Mouse (Mus musculus) intestine, embryonic 14.5 days (tissue): ENCODE data around the gene Gmnc. TPM values are rescaled to one million over a fixed set of nuclear protein-coding genes. Genes with fewer than 3 reads are reported as not detected.
A peak's percentile ranks its signal among the peaks of the same experiment; 100 is the strongest.

Experiments
- ATAC-seq: fragments of 200-750 bp; cut with Nextera tagmentation; replicated peaks from 2 replicates; pipeline ENCODE4 v1.8.0; 2017; ENCODE audit warnings: low read depth, moderate number of reproducible peaks, moderate TSS enrichment, moderate library complexity; ENCODE audit not compliant: low FRiP score, low TSS enrichment
- DNase-seq: peaks from one replicate; pipeline ENCODE4 v3.0.0-alpha.2; 2018; ENCODE audit warnings: low spot score
- H3K27ac ChIP-seq: fragments of 300-500 bp; sonication (generic); 2 replicates; pipeline ENCODE4 v1.5.1; 2014; ENCODE audit warnings: low read depth, mild to moderate bottlenecking, control low read depth
- H3K27me3 ChIP-seq: fragments of 300-500 bp; sonication (generic); replicated peaks from 2 replicates; pipeline ENCODE4 v1.6.1; 2014; ENCODE audit warnings: low read length, control low read depth; ENCODE audit not compliant: control insufficient read depth, insufficient read depth
- H3K36me3 ChIP-seq: fragments of 300-500 bp; sonication (generic); 2 replicates; pipeline ENCODE4 v1.6.1; 2014; ENCODE audit warnings: low read length, control low read depth; ENCODE audit not compliant: control insufficient read depth, insufficient read depth
- H3K4me1 ChIP-seq: fragments of 300-500 bp; sonication (generic); replicated peaks from 2 replicates; pipeline ENCODE4 v1.6.1; 2014; ENCODE audit warnings: low read length, control low read depth, mixed read lengths; ENCODE audit not compliant: control insufficient read depth, insufficient read depth
- H3K4me2 ChIP-seq: fragments of 300-500 bp; sonication (generic); 2 replicates; pipeline ENCODE4 v1.6.1; 2014; ENCODE audit warnings: low read length
- H3K4me3 ChIP-seq: fragments of 300-500 bp; sonication (generic); 2 replicates; pipeline ENCODE4 v1.5.1; 2014; ENCODE audit warnings: low read depth, low read length, control low read depth, mixed read lengths
- H3K9ac ChIP-seq: fragments of 300-500 bp; sonication (generic); 2 replicates; pipeline ENCODE4 v1.6.1; 2014; ENCODE audit warnings: mild to moderate bottlenecking, low read length
- H3K9me3 ChIP-seq: fragments of 300-500 bp; sonication (generic); 2 replicates; pipeline ENCODE4 v1.6.1; 2016; ENCODE audit warnings: low read length, control low read depth; ENCODE audit not compliant: control insufficient read depth
- WGBS: fragments of 180-500 bp; shearing (Covaris S2); extraction: QIAGEN DNeasy Blood & Tissue Kit; methylation state at CpG from one replicate; pipeline ENCODE4 v1.1.7; 2014; 5-methylcytosine and 5-hydroxymethylcytosine counted together
- polyA plus RNA-seq: library from polyadenylated mRNA; unstranded; fragments of >200 nt; fragmentation: Nextera tagmentation; extraction: Ambion mirVana; gene quantifications from 2 replicates; pipeline ENCODE4 v1.2.1, GENCODE M21; 2014

Gene Gmnc
- polyA plus RNA-seq, 1 experiment from 2014 or later: not detected

DNA sequence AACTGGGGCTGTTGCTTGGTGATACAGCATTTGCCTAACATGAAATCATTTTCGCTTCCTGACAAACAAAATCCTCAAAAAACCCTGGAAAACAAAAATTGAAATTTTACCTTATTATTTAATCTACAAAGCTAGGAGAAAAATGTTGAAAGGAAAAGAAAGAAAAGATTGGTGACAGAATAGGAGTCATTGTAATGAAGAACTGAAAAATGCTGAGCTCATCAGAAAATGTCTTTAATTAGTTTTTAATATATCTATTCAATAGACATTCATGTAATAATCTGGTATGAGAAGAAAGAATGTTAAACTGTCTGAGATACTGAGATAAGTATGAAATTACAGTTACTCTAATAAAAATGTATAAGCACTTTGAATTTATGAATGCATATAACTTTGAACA is 3.3 kb downstream of the Gmnc start:
- no peak overlapping the region for H3K9ac ChIP-seq
- no peaks in the 10 kb centered on the region for H3K4me1 ChIP-seq
- no peaks in the 10 kb centered on the region for H3K9me3 ChIP-seq
- no peak overlapping the region for H3K27ac ChIP-seq
- no peaks in the 10 kb centered on the region for H3K36me3 ChIP-seq
- ATAC-seq: no peak
- no peaks in the 10 kb centered on the region for H3K27me3 ChIP-seq
- no peak for DNase-seq
- H3K4me2 ChIP-seq: no peak overlapping the region
- H3K4me3 ChIP-seq: no peak overlapping the region
- 87% methylated on average over 1 of the region's 1 CpGs for WGBS

DNA sequence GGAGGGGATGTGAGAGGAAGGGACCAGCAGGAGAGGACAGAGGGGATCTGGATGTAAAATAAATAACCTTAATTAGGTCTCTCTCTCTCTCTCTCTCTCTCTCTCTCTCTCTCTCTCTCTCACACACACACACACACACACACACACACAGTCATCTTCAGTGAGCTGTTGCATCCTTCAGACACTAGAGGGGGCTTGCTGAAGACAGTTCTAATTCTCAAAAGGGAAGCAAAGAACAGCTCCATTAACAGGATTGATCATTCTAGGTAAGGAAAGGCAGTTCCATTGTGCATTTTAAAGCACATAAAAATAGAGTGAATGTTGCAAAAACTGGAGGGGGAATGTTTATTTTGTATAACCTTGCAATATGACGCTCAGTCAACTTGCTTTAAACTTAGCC is 5.7 kb downstream of the Gmnc start:
- Histone ChIP-seq H3K4me3 (no peak overlapping the region), H3K36me3 (no peaks in the 10 kb centered on the region), H3K27me3 (no peaks in the 10 kb centered on the region), H3K4me2 (no peak overlapping the region), H3K9ac (no peak overlapping the region), H3K9me3 (no peaks in the 10 kb centered on the region), H3K27ac (no peak overlapping the region), H3K4me1 (no peaks in the 10 kb centered on the region)
- DNase-seq (no peak), ATAC-seq (no peak)
- 82% methylated on average over 1 of the region's 1 CpGs for WGBS

DNA sequence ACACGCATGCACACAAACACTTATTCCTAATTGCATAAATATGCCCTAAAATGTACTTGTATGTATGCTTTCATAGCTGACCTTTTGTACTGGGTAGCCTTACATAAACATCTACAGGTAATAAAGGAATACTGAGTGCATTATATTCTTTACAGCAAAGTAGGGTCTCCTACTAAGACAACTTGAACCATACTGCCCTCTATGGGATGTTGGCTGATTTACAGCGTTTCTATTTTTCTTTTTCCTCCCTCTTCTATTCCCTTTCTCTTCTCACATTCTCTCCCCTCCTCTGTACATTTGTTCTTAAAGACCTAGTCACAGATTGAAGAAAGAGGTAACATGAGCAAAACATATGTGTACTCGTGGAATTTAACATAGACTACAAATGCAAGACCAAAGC is 9.3 kb downstream of the Gmnc start:
- Histone ChIP-seq H3K4me2 (no peak overlapping the region), H3K9me3 (no peaks in the 10 kb centered on the region), H3K27me3 (no peaks in the 10 kb centered on the region), H3K4me1 (no peaks in the 10 kb centered on the region), H3K27ac (no peak overlapping the region), H3K9ac (no peak overlapping the region), H3K4me3 (no peak overlapping the region), H3K36me3 (no peaks in the 10 kb centered on the region)
- DNase-seq (no peak), ATAC-seq (no peak)
- 37% methylated on average over 3 of the region's 3 CpGs for WGBS

DNA sequence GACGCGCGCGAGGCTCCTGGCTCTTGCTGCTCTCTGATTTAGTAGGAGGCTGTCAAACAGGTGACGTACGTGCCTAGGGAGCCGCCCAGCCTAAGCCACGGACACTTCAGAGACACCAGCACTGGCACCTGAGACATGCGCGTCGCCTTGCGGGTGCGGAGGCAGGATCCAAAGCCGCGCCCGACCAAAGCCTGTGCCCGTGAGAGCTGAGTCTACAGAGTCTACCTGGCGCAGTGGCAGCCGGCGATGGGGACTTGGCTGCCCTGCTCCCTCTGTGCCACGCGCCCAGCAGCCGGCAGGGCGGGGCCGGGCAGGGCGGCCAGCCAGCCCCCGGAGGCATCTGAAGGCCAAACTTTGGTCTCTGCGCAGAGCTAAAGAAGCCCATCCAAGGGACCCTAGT is 23.5 kb downstream of the Gmnc start:
- H3K27ac ChIP-seq: no peak overlapping the region
- ATAC-seq: peak; percentile 50; the same call in 1 of the 2 replicates
- 0 out of 2 replicates have a peak, but pooled peaks cover 7% of the 10 kb centered on the region for H3K27me3 ChIP-seq
- no peaks in the 10 kb centered on the region for H3K36me3 ChIP-seq
- 2% methylated on average over 28 of the region's 28 CpGs for WGBS
- peak; percentile 57 for DNase-seq
- peak overlapping the region; percentile 20 for H3K4me3 ChIP-seq
- peak overlapping the region; percentile 44 for H3K4me2 ChIP-seq
- H3K4me1 ChIP-seq: no peaks in the 10 kb centered on the region
- no peak overlapping the region for H3K9ac ChIP-seq
- no peaks in the 10 kb centered on the region for H3K9me3 ChIP-seq

DNA sequence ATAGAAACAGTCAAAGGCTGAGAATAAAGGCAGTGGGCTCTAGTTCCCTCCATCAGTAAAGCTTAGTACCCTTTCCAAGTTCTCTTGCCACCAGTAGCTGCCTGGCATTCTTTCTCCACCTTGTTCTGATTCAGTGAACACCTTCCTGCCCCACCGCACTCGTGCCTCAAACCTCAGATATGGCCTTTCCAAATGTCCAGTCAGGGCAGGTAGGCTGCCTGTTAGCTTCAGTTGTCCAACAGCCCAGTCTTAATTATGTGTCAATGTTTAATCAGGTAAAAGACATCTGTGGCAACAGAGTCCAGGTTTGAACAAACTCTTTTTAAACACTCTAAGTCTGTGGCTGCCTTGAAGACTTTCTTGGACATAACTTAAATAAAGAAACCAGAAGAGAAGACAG is 24.6 kb downstream of the Gmnc start:
- Histone ChIP-seq H3K9ac (no peak overlapping the region), H3K4me1 (no peaks in the 10 kb centered on the region), H3K4me3 (no peak overlapping the region), H3K27ac (no peak overlapping the region), H3K9me3 (no peaks in the 10 kb centered on the region), H3K4me2 (no peak overlapping the region), H3K27me3 (0 out of 2 replicates have a peak, but pooled peaks cover 7% of the 10 kb centered on the region), H3K36me3 (no peaks in the 10 kb centered on the region)
- ATAC-seq: no peak
- 82% methylated on average over 2 of the region's 2 CpGs for WGBS
- no peak for DNase-seq

DNA sequence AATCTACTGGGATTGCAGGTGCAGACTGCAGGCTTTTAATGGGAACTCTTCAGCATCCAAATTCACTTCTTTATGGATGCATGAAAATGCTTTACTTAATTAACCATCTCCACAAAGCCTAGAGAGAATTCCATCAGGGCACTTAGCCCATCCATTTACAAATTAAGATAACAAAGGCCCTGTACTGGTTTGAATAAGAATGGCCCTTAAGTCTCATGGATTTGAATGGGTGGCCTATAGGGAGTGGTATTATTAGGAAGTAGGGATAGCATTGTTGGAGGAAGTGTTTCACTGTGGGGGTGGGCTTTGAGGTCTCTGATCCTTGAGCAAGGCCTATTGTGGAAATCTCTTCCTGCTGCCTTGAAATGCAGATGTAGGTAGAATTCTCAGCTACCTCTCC is 29.5 kb downstream of the Gmnc start:
- H3K4me1 ChIP-seq: no peaks in the 10 kb centered on the region
- no peak overlapping the region for H3K27ac ChIP-seq
- H3K4me3 ChIP-seq: no peak overlapping the region
- DNase-seq: no peak
- no peaks in the 10 kb centered on the region for H3K27me3 ChIP-seq
- no peaks in the 10 kb centered on the region for H3K9me3 ChIP-seq
- no peak for ATAC-seq
- no peak overlapping the region for H3K4me2 ChIP-seq
- H3K9ac ChIP-seq: no peak overlapping the region
- no peaks in the 10 kb centered on the region for H3K36me3 ChIP-seq

DNA sequence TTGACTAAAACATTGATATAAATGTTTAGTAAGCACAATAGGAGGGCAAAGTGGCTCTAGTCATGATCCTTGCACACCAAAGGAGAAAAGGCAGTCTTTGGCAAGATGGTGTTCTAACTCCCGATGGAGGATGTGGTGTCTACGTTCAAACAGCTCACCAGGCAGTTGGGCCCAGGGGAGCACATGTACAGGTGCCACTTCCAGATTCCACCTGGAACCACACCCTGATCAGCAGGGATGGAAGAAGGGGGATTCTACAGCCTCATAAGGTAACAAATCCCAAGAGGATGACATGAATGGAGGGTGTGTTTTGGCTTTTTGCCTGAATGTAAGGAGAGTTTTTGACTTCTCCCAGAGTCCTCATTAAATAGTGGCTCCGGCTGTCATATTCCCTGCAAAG is 39.9 kb downstream of the Gmnc start:
- Histone ChIP-seq H3K4me2 (no peak overlapping the region), H3K36me3 (no peaks in the 10 kb centered on the region), H3K27ac (no peak overlapping the region), H3K4me3 (no peak overlapping the region), H3K4me1 (no peaks in the 10 kb centered on the region), H3K27me3 (no peaks in the 10 kb centered on the region), H3K9me3 (no peaks in the 10 kb centered on the region), H3K9ac (no peak overlapping the region)
- WGBS: 83% methylated on average over 3 of the region's 3 CpGs
- ATAC-seq (no peak), DNase-seq (no peak)

DNA sequence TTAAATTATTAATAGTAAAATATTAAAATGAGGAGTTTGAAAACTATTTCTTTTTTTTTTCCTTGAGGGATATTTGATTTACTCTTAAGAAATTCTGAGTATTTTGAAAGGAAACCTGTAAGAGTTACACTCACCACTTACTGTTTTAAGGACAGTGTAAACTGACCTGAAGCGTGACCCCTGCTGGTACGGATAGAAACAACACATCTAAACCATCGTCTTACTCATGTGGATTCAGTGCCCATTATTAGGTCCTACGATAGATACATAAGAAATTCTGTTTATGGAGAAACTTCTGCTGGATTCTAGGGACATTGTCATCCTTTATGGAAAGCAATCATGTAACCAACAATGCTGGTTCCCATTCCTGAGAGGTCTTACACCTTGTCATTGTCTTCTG is 41.2 kb downstream of the Gmnc start:
- Histone ChIP-seq H3K9me3 (no peaks in the 10 kb centered on the region), H3K36me3 (no peaks in the 10 kb centered on the region), H3K4me2 (no peak overlapping the region), H3K9ac (no peak overlapping the region), H3K4me1 (no peaks in the 10 kb centered on the region), H3K27ac (no peak overlapping the region), H3K27me3 (no peaks in the 10 kb centered on the region), H3K4me3 (no peak overlapping the region)
- WGBS: 35% methylated on average over 4 of the region's 4 CpGs
- no peak for DNase-seq
- ATAC-seq: no peak

DNA sequence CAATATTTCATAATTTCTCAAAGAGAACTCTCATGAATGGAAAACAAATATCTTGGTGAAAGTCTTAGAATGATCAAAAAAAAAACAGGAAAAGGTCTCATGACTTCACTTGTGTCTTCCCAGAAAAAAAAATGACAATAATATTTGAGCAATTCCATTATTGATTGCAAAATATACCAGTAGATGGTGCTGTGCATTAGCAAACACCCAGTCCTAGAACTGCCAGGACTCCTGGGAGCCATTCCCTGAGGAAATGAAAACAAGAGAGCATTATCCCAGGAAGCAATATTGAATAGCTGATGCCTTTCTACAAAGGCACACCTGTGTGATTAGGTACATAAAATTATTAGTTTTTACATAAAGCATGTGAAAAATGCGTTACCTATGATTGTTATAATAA is 87.5 kb downstream of the Gmnc start:
- ATAC-seq: no peak
- H3K27me3 ChIP-seq: no peaks in the 10 kb centered on the region
- no peak for DNase-seq
- no peaks in the 10 kb centered on the region for H3K9me3 ChIP-seq
- H3K36me3 ChIP-seq: no peaks in the 10 kb centered on the region
- no peak overlapping the region for H3K4me2 ChIP-seq
- H3K9ac ChIP-seq: no peak overlapping the region
- H3K4me3 ChIP-seq: no peak overlapping the region
- H3K27ac ChIP-seq: no peak overlapping the region
- no peaks in the 10 kb centered on the region for H3K4me1 ChIP-seq
- 78% methylated on average over 1 of the region's 1 CpGs for WGBS
